Mouse (Mus musculus) ES-E14 (cell line): ENCODE measurements around the gene Fuca1. TPM values are rescaled to one million over a fixed set of nuclear protein-coding genes. Genes with fewer than 3 reads are reported as not detected.

ENCODE experiments used
- DNase-seq: peaks from one replicate; pipeline ENCODE4 v3.0.0-alpha.2; 2013; ENCODE audit warnings: low read depth, low spot score
- H3K27ac ChIP-seq: 2 replicates; pipeline ENCODE4 v1.5.1; 2012; ENCODE audit warnings: low read depth, mild to moderate bottlenecking, low read length, moderate library complexity, mixed read lengths; ENCODE audit not compliant: poor library complexity, insufficient read depth, severe bottlenecking
- H3K36me3 ChIP-seq: 2 replicates; pipeline ENCODE4 v1.6.1; 2012; ENCODE audit warnings: mild to moderate bottlenecking, low read length, moderate library complexity, mixed read lengths; ENCODE audit not compliant: control insufficient read depth, poor library complexity, insufficient read depth, severe bottlenecking
- H3K4me1 ChIP-seq, 2 experiments: fragments of 150-350 bp in 1 of 2; sonication (generic) in 1 of 2; 2 replicates each; pipeline ENCODE4 v1.6.1; 2012; ENCODE audit warnings: low read length in 2 of 2, mild to moderate bottlenecking in 1 of 2, mixed read lengths in 1 of 2; ENCODE audit not compliant: control insufficient read depth in 2 of 2, insufficient read depth in 2 of 2, poor library complexity in 1 of 2
- H3K4me3 ChIP-seq, 2 experiments: fragments of 150-350 bp in 1 of 2; sonication (generic) in 1 of 2; 2 replicates each; pipeline ENCODE4 v1.5.1; 2012; ENCODE audit warnings: low read length in 2 of 2, low read depth in 1 of 2, mild to moderate bottlenecking in 1 of 2, mixed read lengths in 1 of 2; ENCODE audit not compliant: insufficient read depth in 1 of 2, poor library complexity in 1 of 2, severe bottlenecking in 1 of 2
- H3K9ac ChIP-seq: 2 replicates; pipeline ENCODE4 v1.6.1; 2012; ENCODE audit warnings: low read depth, mild to moderate bottlenecking, low read length, mixed read lengths; ENCODE audit not compliant: poor library complexity, insufficient read depth, severe bottlenecking
- H3K9me3 ChIP-seq: fragments of 150-350 bp; sonication (generic); 2 replicates; pipeline ENCODE4 v1.6.1; 2012; ENCODE audit warnings: low read depth, mild to moderate bottlenecking, low read length; ENCODE audit not compliant: control insufficient read depth, insufficient read depth
- CHD2 ChIP-seq: IDR thresholded peaks from 2 replicates; pipeline ENCODE4 v1.6.1; 2014; ENCODE audit warnings: mild to moderate bottlenecking, low read depth, low read length, inconsistent platforms
- HCFC1 ChIP-seq: IDR thresholded peaks from 2 replicates; pipeline ENCODE4 v1.6.1; 2012; ENCODE audit warnings: low read length, inconsistent platforms, borderline replicate concordance; ENCODE audit not compliant: insufficient read depth
- MAFK ChIP-seq: IDR thresholded peaks from 2 replicates; pipeline ENCODE4 v1.6.1; 2014; ENCODE audit warnings: mild to moderate bottlenecking, low read depth, low read length, inconsistent platforms; ENCODE audit not compliant: insufficient read depth
- ZC3H11A ChIP-seq: IDR thresholded peaks from 2 replicates; pipeline ENCODE4 v1.6.1; 2012; ENCODE audit warnings: low read depth, mild to moderate bottlenecking, inconsistent platforms, low read length, borderline replicate concordance
- ZNF384 ChIP-seq: IDR thresholded peaks from 2 replicates; pipeline ENCODE4 v1.6.1; 2012; ENCODE audit warnings: low read depth, low read length, inconsistent platforms
- in situ Hi-C, 2 experiments: fragments of 600-800 bp; cut with MboI; formaldehyde crosslinking; loops; one replicate each; pipeline ENCODE4 v1.15.1; 2025; ENCODE audit warnings: low sequenced_read_pairs in 2 of 2, inconsistent platforms in 1 of 2; ENCODE audit not compliant: unreplicated experiment in 2 of 2
- total RNA-seq: library from RNA; depleted of rRNA; stranded (reverse); fragments of 300-350 nt; gene quantifications from 2 replicates; pipeline ENCODE4 v1.2.3, GENCODE M21; 2012

Gene Fuca1
- total RNA-seq, 1 experiment = 69.8 TPM

GRCm38 (mm10) chr4:135924418-135924817 lies 3.9 kb downstream of the Fuca1 start:
- H3K4me1 ChIP-seq = peaks cover 7 to 9% of the 10 kb centered on the region in 2 experiments; a peak in 3 of 4 replicates
- peaks cover 7% of the 10 kb centered on the region; the same call in 1 of the 2 replicates for H3K36me3 ChIP-seq
- H3K9ac ChIP-seq = no peak overlapping the region
- H3K27ac ChIP-seq = no peak overlapping the region
- no peak for DNase-seq
- H3K9me3 ChIP-seq = no peaks in the 10 kb centered on the region
- TF ChIP-seq MAFK = no peak
- TF ChIP-seq ZC3H11A = no peak
- no peak for TF ChIP-seq CHD2
- TF ChIP-seq HCFC1 = no peak
- H3K4me3 ChIP-seq = no peak overlapping the region
- in situ Hi-C loops = no loop called here

GRCm38 (mm10) chr4:135925341-135925740 lies 4.8 kb downstream of the Fuca1 start:
- peak overlapping the region in 1 of 2 experiments; percentile 31; a peak in 1 of 4 replicates for H3K4me3 ChIP-seq
- H3K4me1 ChIP-seq = peaks cover 7 to 8% of the 10 kb centered on the region in 2 experiments; a peak in 3 of 4 replicates
- H3K9me3 ChIP-seq = no peaks in the 10 kb centered on the region
- TF ChIP-seq MAFK (no peak), ZC3H11A (no peak), CHD2 (no peak), HCFC1 (no peak), ZNF384 (no peak)
- 0 out of 2 replicates have a peak overlapping the region, but pooled peaks have one; percentile 1 for H3K27ac ChIP-seq
- in situ Hi-C loops = no loop called here
- H3K9ac ChIP-seq = 0 out of 2 replicates have a peak overlapping the region, but pooled peaks have one; percentile 8
- no peak for DNase-seq
- H3K36me3 ChIP-seq = peaks cover 7% of the 10 kb centered on the region; the same call in 1 of the 2 replicates

- H3K4me1 ChIP-seq = peaks cover 7 to 8% of the 10 kb centered on the region in 2 experiments; a peak in 3 of 4 replicates
- peaks cover 7% of the 10 kb centered on the region; the same call in 1 of the 2 replicates for H3K36me3 ChIP-seq
- H3K27ac ChIP-seq = peak overlapping the region; percentile 95
- no peak for TF ChIP-seq ZC3H11A
- TF ChIP-seq HCFC1 = no peak
- TF ChIP-seq ZNF384 = no peak
- no peak for TF ChIP-seq CHD2
- no peak for TF ChIP-seq MAFK
- no peak for DNase-seq
- in situ Hi-C loops = no loop called here
- peak overlapping the region; percentile 52 for H3K9ac ChIP-seq
- no peaks in the 10 kb centered on the region for H3K9me3 ChIP-seq
- H3K4me3 ChIP-seq = peak overlapping the region; percentile 31 to 33; a peak in 2 of 4 replicates
Measured at GRCm38 (mm10) chr4:135926195-135926808, 5.8 kb downstream of the Fuca1 start.

DNA sequence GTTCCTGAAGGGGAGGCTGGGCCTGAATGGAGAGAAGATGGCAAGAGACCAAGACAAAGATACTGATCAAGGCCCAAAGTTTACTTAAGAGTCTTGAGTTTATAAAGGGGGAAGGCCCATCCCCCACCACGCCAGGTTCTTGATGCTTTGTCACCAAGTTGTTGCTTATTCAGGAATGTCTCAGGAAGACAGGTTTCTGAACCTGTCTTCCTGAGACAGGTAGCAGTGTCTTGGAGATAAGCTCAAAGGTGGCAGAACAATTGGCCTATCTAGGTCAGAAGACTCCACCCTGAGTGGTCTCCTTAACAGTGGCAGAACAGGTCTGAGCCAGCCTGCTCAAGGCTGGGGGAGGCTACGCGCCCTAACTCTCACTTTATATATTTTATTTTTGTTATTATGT lies 6.3 kb downstream of the Fuca1 start:
- H3K27ac ChIP-seq = peak overlapping the region; percentile 95
- peak overlapping the region; percentile 52 for H3K9ac ChIP-seq
- in situ Hi-C loops = no loop called here
- H3K36me3 ChIP-seq = peaks cover 7% of the 10 kb centered on the region; the same call in 1 of the 2 replicates
- H3K9me3 ChIP-seq = no peaks in the 10 kb centered on the region
- 0 out of 4 replicates have a peak overlapping the region, but pooled peaks of 1 of the 2 experiments have one; percentile 17 for H3K4me3 ChIP-seq
- DNase-seq = no peak
- H3K4me1 ChIP-seq = peaks cover 7 to 8% of the 10 kb centered on the region in 2 experiments; a peak in 3 of 4 replicates
- no peak for TF ChIP-seq MAFK
- no peak for TF ChIP-seq HCFC1
- no peak for TF ChIP-seq CHD2
- TF ChIP-seq ZNF384 = no peak
- TF ChIP-seq ZC3H11A = no peak
